23 mouse cellular contexts compared by ENCODE assay signal in the genomic region with DNA sequence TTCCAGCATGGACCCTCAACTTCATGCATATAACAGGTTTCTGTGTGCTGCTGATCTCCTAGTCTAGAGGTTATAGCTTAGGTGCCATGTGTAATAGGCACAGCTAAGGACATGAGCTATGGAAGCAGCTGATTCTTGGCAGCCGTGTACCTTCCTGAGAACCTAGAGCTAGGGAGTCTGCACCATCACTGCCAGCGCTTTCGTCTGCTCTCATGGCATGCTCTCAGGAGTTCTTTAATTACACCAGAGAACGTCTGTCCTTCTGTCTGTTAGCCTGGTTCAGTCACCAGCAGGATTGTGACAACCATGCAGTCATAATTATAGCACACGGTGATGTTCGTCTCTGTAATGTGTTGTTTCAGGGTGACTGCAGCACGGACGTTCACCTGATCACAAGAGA. TPM values are rescaled to one million over a fixed set of nuclear protein-coding genes. Genes with fewer than 3 reads are reported as not detected.
DNase-seq lines count a peak whose midpoint lies in the region; ATAC-seq lines count a peak whose summit lies in the region.
"Had no signal": no experiment of that assay in that cellular context is flagged by ENCODE, and none has a peak within 500 bp of the region (broad histone marks: within the 10 kb centered on the region; RNA-seq: fewer than 3 reads in every experiment).

No protein-coding gene starts in this region.

- no peaks in the 10 kb centered on the region for H3K9me3 ChIP-seq in forebrain, embryonic 16.5 days (ENCODE audit: control insufficient read depth, low read length)
- H3K9me3 ChIP-seq in forebrain, embryonic 14.5 days (replicated peaks; ENCODE audit: control insufficient read depth, low read length), result no peaks in the 10 kb centered on the region
- H3K9me3 ChIP-seq: embryonic facial prominence, embryonic 10.5 days; forebrain, embryonic 10.5 days; G1E; heart, embryonic 13.5 days; hindbrain, embryonic 12.5 days had no signal

- peaks cover 20% of the 10 kb centered on the region; the same call in 1 of the 2 replicates for H3K36me3 ChIP-seq in forebrain, embryonic 16.5 days (ENCODE audit: control insufficient read depth, insufficient read depth)
- peaks cover 75% of the 10 kb centered on the region for H3K36me3 ChIP-seq in forebrain, embryonic 14.5 days (ENCODE audit: control insufficient read depth, insufficient read depth, low read length)

- H3K27ac ChIP-seq in forebrain, embryonic 16.5 days (ENCODE audit: low read length), result no peak overlapping the region
- no peak overlapping the region for H3K27ac ChIP-seq in forebrain, embryonic 14.5 days (ENCODE audit: low read depth, low read length)
- H3K27ac ChIP-seq: embryonic facial prominence, embryonic 10.5 days; forebrain, embryonic 10.5 days; heart, embryonic 13.5 days; hindbrain, embryonic 12.5 days had no signal

- H3K27me3 ChIP-seq in forebrain, embryonic 16.5 days (replicated peaks; ENCODE audit: control insufficient read depth, insufficient read depth, low read length), result no peaks in the 10 kb centered on the region
- H3K27me3 ChIP-seq in forebrain, embryonic 14.5 days (replicated peaks; ENCODE audit: control insufficient read depth, insufficient read depth, low read length), result no peaks in the 10 kb centered on the region
- H3K27me3 ChIP-seq: heart, embryonic 13.5 days; hindbrain, embryonic 12.5 days had no signal

- H3K9ac ChIP-seq in forebrain, embryonic 16.5 days (replicated peaks; ENCODE audit: low read depth, low read length), result no peak overlapping the region
- H3K9ac ChIP-seq in forebrain, embryonic 14.5 days (ENCODE audit: low read length), result no peak overlapping the region
- H3K9ac ChIP-seq: heart, embryonic 13.5 days; hindbrain, embryonic 12.5 days had no signal

- H3K4me3 ChIP-seq in forebrain, embryonic 16.5 days (replicated peaks; ENCODE audit: low read length), result no peak overlapping the region
- H3K4me3 ChIP-seq in forebrain, embryonic 14.5 days (ENCODE audit: low read depth, low read length), result no peak overlapping the region
- H3K4me3 ChIP-seq: embryonic facial prominence, embryonic 10.5 days; erythroblast, embryonic 14.5 days; forebrain, embryonic 10.5 days; heart, embryonic 13.5 days; hindbrain, embryonic 12.5 days had no signal

- no peaks in the 10 kb centered on the region for H3K4me1 ChIP-seq in forebrain, embryonic 16.5 days (replicated peaks; ENCODE audit: control insufficient read depth, insufficient read depth, low read length)
- no peaks in the 10 kb centered on the region for H3K4me1 ChIP-seq in forebrain, embryonic 14.5 days (ENCODE audit: control insufficient read depth, insufficient read depth, low read length)
- H3K4me1 ChIP-seq: embryonic facial prominence, embryonic 10.5 days; forebrain, embryonic 10.5 days; heart, embryonic 13.5 days; hindbrain, embryonic 12.5 days had no signal

- H3K4me2 ChIP-seq in forebrain, embryonic 16.5 days (ENCODE audit: low read length), result no peak overlapping the region
- H3K4me2 ChIP-seq in forebrain, embryonic 14.5 days (ENCODE audit: low read length), result no peak overlapping the region
- H3K4me2 ChIP-seq: heart, embryonic 13.5 days; hindbrain, embryonic 12.5 days had no signal

- DNase-seq in forebrain, embryonic 14.5 days (ENCODE audit: low spot score), result no peak
- DNase-seq in heart, adult 11 months, result peak; percentile 33
- no peak for DNase-seq in heart, postnatal 4 days
- DNase-seq in right cerebral cortex, postnatal 10 days (ENCODE audit: low spot score in 2 of 2), result peak; percentile 45 to 64
- DNase-seq in right cerebral cortex, postnatal 25 days, result no peak
- no peak for DNase-seq in cerebellum, postnatal 4 days (ENCODE audit: low spot score in 2 of 2)
- DNase-seq: adrenal gland, postnatal 10 days; B cell, adult 2 months; cerebellum, adult 18-20 months; cerebellum, adult 9-11 months; cerebellum, postnatal 36 days; gastrocnemius, postnatal 14 days; heart, postnatal 36 days had no signal

- peak; percentile 36; the same call in 1 of the 2 replicates for ATAC-seq in forebrain, embryonic 16.5 days
- no peak for ATAC-seq in forebrain, embryonic 14.5 days
- ATAC-seq: CD4-positive, CD25-positive, alpha-beta regulatory T cell, adult 4 months; hindbrain, embryonic 16.5 days; inflammation-experienced regulatory T-cells, adult 6 months had no signal

- WGBS in forebrain, embryonic 16.5 days, result 88% methylated on average over 8 of the region's 8 CpGs
- 90% methylated on average over 8 of the region's 8 CpGs for WGBS in forebrain, embryonic 14.5 days

RNA-seq across cellular contexts. Expression of gene Cep135, which starts 26.8 kb away (rescaled TPM):
- polyA plus RNA-seq in forebrain, embryonic 16.5 days (2015; fragmentation: Nextera tagmentation; extraction: Ambion mirVana), result 5.0 and 5.4 TPM in 2 replicates
- 4.6 TPM in 2 replicates for polyA plus RNA-seq in forebrain, embryonic 14.5 days (2014; fragmentation: Nextera tagmentation; extraction: Ambion mirVana)
- total RNA-seq in heart, postnatal 4 days (2021), result 1 to 10 TPM; 7.4 to 7.6 TPM

RNA-seq across cellular contexts. Expression of gene C530008M17Rik, which starts 41.0 kb away (rescaled TPM):
- polyA plus RNA-seq in forebrain, embryonic 16.5 days (2015; fragmentation: Nextera tagmentation; extraction: Ambion mirVana), result 74.6 and 77.0 TPM in 2 replicates
- 44.6 and 57.5 TPM in 2 replicates for polyA plus RNA-seq in forebrain, embryonic 14.5 days (2014; fragmentation: Nextera tagmentation; extraction: Ambion mirVana)
- 1 to 10 TPM; 7.6 to 9.5 TPM for total RNA-seq in heart, postnatal 4 days (2021)

Comparison
In these comparisons a context has a peak if more than half of its experiments do, and no peak if none do; other contexts are left out.
1. DNase-seq: peak in heart, adult 11 months (single experiment) and right cerebral cortex, postnatal 10 days (2 of 2); none in forebrain, embryonic 14.5 days (single experiment), heart, postnatal 4 days (single experiment), right cerebral cortex, postnatal 25 days (single experiment) and cerebellum, postnatal 4 days (0 of 2).